Mouse (Mus musculus) heart, postnatal 36 days (tissue): ENCODE results near the gene Zcchc10. TPM values are rescaled to one million over a fixed set of nuclear protein-coding genes. Genes with fewer than 3 reads are reported as not detected.
"Not testable (repeated sequence)": the region's sequence is repeated elsewhere in the genome, so short reads cannot be mapped to it uniquely, and the experiment has no call there.

ENCODE experiments used
- DNase-seq, 2 experiments: peaks; one replicate each; pipeline ENCODE4 v3.0.0; 2021 to 2022
- intact Hi-C: fragments of 180-260 bp; cut with DNase I; formaldehyde crosslinking; loops from one replicate; pipeline ENCODE4 v1.15.1; 2025
- total RNA-seq, 2 experiments: library from RNA; stranded (reverse); gene quantifications; 2 replicates each; pipeline ENCODE4 v1.2.3; 2021

The Zcchc10 gene
- total RNA-seq, 2 experiments from 2014 or later = 5.3 to 6.8 TPM

DNA sequence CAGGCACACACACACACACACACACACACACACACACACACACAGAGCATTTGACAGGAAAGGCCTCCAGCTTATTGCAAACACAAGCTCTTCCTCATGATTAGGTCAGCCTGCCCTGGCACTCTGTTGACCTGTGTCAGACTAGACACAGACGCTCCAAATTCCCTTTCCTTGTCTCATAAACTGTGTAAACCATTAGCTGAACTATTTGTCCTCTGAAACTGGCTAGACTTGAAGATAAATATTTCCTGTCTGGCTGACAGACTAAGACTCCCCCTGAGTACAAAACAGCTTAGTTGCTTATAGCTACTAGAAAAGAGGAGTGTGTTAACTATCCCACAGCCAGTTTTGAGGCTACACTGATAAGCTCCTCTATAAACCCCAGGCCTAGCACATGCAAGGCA is 9.7 kb upstream of the Zcchc10 start:
- peak in 1 of 2 experiments; percentile 10 for DNase-seq
- intact Hi-C loops = no loop called here

GRCm38 (mm10) chr11:53316996-53317395 is 7.5 kb upstream of the Zcchc10 start:
- no peak for DNase-seq
- intact Hi-C loops = no loop called here

GRCm38 (mm10) chr11:53318041-53318440 is 6.4 kb upstream of the Zcchc10 start:
- intact Hi-C loops = no loop called here
- DNase-seq = no peak

DNA sequence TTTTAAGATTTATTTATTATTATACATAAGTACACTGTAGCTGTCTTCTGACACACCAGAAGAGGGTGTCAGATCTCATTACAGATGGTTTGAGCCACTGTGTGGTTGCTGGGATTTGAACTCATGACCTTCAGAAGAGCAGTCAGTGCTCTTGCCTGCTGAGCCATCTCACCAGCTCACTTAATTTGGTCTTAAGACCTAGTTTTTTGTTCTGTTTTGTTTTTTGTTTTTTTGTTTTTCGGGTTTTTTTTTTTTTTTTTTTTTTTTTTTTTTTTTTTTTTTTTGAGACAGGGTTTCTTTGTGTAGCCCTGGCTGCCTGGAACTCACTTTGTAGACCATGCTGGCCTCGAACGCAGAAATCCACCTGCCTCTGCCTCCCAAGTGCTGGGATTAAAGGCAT is 5.9 kb upstream of the Zcchc10 start:
- DNase-seq, intact Hi-C loops: not testable (repeated sequence)

DNA sequence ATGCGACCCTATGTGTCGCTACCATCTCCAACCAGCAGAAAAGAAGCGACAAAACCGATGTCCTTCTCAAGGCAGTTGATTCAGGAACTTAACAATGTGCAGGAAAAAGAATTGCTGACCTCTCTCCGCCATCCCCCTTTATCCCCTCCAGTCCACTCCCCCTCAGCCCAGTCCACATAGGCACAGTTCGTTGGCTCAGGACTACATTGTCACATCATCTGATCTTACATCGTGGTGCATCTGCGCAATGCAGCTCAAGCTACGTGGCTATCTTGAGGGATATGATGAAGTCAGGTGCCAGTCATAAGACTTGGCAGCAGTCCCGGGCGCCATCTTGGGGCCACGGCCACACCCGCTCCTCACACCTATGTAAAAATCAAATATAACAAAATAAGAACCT is 4.6 kb upstream of the Zcchc10 start:
- DNase-seq, intact Hi-C loops: not testable (repeated sequence)

GRCm38 (mm10) chr11:53330325-53330724 is 5.8 kb downstream of the Zcchc10 start:
- intact Hi-C loops = no loop called here
- no peak for DNase-seq

- no peak for DNase-seq
- intact Hi-C loops = no loop called here
These were observed 6.6 kb downstream of the Zcchc10 start for GRCm38 (mm10) chr11:53331121-53331520.

DNA sequence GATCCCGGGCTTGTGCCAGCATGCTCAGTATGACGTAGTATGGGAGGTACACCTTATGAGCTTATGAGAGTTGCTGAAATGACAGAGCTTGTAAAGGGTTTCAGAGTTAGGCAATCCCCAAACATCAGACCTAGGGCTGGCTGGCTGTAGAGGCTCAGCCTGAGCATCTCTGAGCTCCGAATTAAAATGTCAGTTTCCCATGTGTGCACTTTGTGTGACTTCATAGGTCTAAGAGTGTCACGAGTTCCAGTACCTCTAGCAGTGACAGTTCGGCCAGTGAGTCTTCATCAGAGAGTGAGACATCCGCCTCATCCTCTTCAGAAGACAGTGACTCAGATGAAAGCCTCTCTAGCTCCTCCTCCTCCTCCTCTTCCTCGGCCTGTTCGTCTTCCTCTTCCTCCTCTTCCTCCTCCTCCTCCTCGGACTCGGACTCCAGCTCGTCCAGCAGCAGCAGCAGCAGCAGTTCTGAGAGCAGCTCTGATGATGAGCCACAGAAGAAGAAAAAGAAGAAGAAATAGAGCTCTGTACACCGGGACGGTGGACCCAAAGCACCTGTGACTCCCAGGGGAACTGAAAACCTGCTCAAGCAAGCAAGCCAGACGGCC is 7.7 kb downstream of the Zcchc10 start:
- intact Hi-C loops = no loop called here
- DNase-seq = no peak

GRCm38 (mm10) chr11:53335505-53336181 is 11.2 kb downstream of the Zcchc10 start:
- DNase-seq = no peak

GRCm38 (mm10) chr11:53336182-53336571 is 11.7 kb downstream of the Zcchc10 start:
- intact Hi-C loops = no loop called here
- no peak for DNase-seq

More at GRCm38 (mm10) chr11:53335505-53336181, 11.2 kb downstream of the Zcchc10 start:
- intact Hi-C loops = no loop called here

GRCm38 (mm10) chr11:53336924-53337323 is 12.4 kb downstream of the Zcchc10 start:
- DNase-seq = no peak
- intact Hi-C loops = no loop called here

- no peak for DNase-seq
- intact Hi-C loops = no loop called here
These were observed 13.2 kb downstream of the Zcchc10 start for GRCm38 (mm10) chr11:53337684-53338083.

- intact Hi-C loops, DNase-seq: not testable (repeated sequence)
These were observed 16.5 kb downstream of the Zcchc10 start for GRCm38 (mm10) chr11:53341019-53341418.

GRCm38 (mm10) chr11:53342711-53343110 is 18.2 kb downstream of the Zcchc10 start:
- intact Hi-C loops = no loop called here
- no peak for DNase-seq

DNA sequence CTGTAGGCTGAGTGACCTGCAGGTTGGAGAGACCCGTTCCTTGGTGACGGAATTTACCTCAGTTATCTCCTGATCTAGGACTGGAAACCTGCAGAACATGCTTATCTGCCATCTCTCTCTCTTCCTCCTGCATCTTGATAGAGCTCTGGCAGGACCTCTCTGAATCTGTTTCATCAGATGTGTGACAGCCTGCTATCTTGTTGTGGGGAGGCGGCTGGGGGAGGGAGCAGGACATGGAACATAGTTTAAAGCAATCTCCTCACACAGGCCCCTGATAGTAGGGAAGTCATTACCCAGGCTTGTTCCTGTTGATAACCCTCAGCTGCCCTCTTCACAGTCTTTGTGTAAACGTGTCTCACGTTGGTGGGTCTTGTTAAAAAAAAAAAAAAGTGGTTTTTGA is 20.8 kb downstream of the Zcchc10 start:
- intact Hi-C loops = no loop called here
- no peak for DNase-seq

GRCm38 (mm10) chr11:53345738-53346137 is 21.3 kb downstream of the Zcchc10 start:
- no peak for DNase-seq
- intact Hi-C loops = no loop called here

- DNase-seq = peak; percentile 83 to 92
- intact Hi-C loops = loop anchor here (1.0 to 2.0 kb wide), 2 partner anchors 26 to 50 kb away; partner anchors contain the start of genes Hspa4 and Zcchc10
These were observed 26.1 kb downstream of the Zcchc10 start, which contains the start of gene Aff4 for GRCm38 (mm10) chr11:53350291-53351223. Gene Aff4 (plus strand): TSS chr11:53350833.

DNA sequence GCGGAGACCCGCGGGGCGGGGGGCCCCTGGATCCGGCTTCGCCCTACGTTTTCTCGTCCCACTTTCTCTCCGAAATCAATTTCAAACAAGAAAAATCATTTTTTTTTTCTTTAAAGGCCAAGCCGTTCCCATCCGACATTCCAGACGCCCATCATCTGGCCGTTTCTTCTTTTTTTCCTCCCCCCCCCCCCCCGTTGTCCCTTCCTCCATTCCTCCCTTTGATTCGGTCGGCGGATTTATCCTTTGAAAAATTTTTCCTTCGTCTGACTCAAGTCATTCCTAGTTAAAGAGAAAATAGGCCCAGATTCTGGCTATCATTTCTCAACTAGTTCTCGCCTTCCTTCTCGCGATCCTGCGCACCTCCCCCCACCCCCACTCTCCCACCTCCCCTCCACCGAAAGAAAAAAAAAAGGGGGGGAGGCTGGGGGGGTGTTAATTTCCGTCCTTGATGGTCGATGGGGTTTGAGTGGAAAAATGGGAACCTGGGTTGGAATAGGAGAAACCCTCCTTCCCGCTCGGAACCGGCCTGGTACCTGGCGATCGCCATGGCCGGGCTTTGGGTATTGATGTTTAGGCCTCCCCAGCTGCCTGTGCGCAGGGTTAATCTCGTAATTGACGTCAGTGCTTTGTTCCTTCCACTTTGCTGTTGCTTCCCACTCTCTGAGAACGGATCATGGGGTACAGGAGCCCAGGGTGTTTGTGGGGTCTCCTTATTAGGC is 26.9 kb downstream of the Zcchc10 start:
- peak; percentile 56 to 63 for DNase-seq
- intact Hi-C loops = loop anchor here (2.0 kb wide), 1 partner anchor 27 kb away; the partner anchor contains the start of gene Zcchc10

DNA sequence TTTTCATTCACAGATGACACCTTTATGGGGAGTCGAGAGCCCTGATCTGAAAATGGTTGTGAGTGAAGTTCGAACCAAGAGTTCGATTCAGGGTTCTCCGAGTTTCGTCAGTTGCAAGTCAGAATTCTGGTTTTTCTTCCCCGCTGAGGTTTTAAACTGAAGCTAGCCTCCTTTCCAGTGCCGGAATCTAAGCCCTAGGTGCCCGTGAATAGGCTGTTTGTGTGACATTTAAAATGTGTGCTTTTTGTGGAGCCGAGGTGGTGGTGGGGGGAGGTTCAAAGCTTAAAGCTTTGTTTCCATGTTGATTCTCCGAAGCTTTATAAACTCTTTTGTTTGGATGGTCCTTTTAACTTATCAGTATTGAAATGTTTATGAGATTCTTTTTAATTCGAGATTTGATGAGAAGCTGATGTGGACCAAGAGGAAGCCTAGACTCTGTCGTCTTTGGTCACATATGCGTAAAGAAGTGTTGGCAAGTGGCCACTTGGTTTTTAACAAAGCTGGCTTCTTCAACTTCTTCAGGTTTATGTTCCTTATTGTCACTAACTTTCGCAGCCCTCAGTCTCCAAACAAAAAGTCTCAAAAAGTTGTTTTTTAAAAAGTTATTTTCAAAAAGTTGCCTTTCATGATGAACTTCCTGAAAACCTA is 27.6 kb downstream of the Zcchc10 start:
- intact Hi-C loops = loop anchor here (2.0 kb wide), 1 partner anchor 27 kb away; the partner anchor contains the start of gene Zcchc10
- no peak for DNase-seq
